Mouse (Mus musculus): Measurements from ENCODE around the gene Lyst.

The Lyst gene

DNA sequence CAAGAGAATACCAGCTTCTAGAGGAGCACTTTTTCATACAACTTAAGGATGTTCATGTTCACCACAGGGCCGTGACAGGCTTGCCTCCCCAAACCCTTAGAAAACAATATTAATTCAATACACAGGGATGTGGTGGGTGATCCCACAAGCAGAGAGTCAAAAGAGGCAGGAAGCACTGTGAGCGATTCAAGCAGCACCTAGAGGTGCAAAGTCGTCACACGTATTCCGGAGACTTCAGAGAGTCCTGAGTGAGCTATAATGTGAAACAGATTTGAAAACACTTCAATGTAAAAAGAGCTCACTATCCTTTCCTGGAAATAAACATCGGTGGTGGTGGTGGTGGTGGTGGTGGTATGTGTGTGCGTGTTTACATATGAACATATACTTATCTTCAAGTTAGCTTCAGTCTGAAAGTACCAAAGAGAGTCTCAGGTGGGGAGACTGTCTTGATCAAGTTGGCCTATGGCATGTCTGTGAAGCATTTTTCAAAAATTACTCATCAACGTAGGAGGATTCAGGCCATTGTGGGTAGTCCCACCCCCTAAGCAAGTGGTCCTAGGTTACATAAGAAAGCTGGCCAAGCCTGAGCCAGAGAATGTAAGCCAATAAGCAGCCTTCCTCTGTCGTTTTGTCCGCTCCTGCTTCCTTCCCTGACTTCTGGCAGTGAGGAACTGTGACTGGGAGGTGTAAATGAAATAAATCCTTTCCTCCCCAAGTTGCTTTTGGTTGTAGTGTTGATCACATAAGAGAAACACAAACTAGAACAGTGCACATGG, 17.9 kb upstream of the Lyst start:
- in situ Hi-C loops (cut with MboI; ENCODE audit: low pct_unique_long_range_greater_than_20kb in 1 of 2, low sequenced_read_pairs in 2 of 2, unreplicated experiment in 1 of 2), result no loop called here

DNA sequence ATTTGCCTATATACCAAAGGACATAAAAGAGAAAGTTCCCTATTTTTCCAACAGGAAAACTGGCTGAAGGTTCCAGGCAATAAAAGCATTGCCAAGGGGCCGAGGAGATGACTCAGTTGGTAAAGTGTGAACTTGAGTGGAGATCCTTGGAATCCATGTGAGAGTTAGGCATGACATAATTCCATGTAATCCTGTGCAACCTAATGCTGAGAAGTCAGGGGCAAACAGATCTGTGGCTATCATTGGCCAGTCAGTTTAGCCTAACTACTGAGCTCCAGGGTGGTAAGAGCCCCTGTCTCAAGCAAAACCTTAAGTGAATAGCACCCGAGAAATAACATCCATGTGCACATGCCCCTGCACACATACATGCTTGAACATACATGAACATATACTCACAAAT, 17.3 kb upstream of the Lyst start:
- in situ Hi-C loops (cut with MboI; ENCODE audit: low pct_unique_long_range_greater_than_20kb in 1 of 2, low sequenced_read_pairs in 2 of 2, unreplicated experiment in 1 of 2), result no loop called here

DNA sequence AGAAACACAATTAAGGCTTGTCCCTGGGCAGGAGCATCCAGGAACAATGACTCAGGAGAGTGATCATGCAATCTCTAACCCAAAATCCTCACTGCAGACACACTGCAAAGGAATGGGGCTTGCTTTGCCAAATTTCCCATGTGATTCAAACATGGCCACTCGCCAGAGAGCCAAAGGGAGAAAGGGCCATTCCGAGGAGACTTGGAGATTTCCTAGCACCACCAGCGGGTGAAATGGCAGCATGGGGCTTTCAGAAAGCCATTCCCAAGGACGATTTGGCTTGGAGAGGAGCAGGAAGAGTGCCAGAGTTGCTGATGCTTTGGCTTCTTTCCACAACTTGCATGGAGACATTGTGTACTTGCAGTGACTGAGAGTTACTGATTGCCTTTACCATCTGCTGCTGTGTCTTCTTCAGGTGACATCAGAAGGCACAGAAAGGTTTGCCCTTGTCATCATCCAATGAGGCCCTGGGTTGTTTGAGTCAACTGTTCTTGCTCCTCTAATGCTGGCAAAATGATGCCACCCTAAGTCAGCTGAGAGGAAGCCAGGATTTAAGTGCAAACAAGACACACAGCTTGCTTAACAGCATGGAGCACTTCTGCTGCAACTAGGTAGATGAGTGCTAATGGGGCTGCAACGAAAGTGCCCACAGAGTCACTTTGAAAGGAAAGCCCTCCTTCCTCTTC, 16.5 kb upstream of the Lyst start:
- in situ Hi-C loops (cut with MboI; ENCODE audit: low pct_unique_long_range_greater_than_20kb in 1 of 2, low sequenced_read_pairs in 2 of 2, unreplicated experiment in 1 of 2), result no loop called here

DNA sequence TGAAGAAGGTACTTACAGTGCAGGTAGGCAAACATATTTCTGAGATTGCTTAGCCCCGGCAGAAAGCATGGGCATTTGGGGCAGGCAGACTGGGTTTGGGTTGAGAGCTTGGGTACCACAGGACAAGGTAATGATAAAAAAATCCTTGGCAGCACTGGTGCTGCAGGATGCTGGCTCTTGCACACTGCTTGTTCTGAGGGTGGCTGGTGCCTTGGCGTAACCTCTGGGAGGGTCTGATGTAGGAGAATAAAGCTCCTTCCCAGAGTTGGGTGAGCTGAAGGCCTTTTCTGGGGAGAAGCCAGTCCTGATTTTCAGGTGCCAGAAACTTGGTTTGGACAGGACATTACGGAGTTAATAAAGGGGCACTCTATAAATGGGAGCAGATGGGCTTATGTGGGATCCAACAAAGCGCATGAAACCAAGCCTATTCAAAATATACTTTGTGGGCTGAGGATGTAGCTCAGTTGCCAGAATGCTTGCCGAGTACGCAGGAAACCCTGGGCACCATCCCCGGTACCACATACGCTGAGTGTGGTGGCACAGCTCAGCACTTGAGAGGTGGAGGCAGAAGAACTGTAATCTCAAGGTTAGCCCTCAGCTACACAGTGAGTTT, 15.8 kb upstream of the Lyst start:
- in situ Hi-C loops (cut with MboI; ENCODE audit: low pct_unique_long_range_greater_than_20kb in 1 of 2, low sequenced_read_pairs in 2 of 2, unreplicated experiment in 1 of 2), result no loop called here

DNA sequence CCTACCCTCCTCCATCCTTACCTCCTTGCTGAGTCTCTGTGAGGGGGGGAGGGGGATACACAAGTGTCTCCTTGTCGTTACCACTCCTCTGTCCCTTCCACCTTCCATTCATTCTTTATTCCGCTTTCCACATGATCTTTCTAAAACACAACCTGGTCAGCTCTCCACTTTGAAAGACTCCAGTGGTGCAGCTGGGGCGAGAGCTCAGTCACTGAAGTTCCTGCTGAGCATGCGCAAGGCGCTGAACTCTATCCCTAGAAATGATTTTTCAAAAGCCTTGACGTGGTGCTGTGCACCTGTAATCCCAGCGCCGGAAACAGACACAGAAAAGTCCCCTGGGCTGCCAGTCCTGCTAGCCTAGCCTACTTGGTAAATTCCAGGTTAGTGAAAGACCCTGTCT, 15.1 kb upstream of the Lyst start:
- in situ Hi-C loops (cut with MboI; ENCODE audit: low pct_unique_long_range_greater_than_20kb in 1 of 2, low sequenced_read_pairs in 2 of 2, unreplicated experiment in 1 of 2), result no loop called here

DNA sequence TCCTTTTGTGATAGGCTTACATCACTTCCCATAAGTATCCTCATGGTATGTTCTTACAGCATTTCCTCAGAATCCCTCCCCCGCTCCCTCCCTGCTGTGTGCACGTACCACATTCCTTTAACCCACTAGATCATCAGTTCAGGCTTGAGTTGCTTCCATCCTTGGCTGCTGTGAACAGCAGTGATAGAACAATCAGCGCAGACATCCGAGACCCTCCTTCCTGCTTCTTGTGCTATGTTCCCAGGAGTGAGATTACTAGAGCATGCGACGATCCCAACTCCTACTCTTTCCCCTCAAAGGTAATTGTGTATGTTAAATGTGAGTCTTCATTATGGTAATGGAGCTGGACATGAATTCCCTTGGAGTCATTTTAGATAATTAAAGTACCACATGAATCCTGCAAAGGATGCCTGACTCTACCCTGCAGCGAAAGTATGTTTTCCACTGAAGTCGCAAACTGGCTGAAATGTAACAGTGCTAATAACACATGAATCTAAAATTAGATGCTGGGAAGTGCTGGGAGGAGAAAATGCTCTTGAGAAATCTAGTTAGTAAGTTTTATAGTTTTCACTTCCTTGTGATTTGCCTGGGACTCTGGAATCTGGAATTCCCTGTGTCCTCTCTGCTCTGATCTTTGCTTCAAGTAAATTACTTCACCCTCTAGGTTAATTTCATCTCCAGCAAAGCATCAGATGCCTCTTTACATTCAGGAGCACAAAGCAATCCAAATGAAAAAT, 13.6 kb upstream of the Lyst start:
- in situ Hi-C loops (cut with MboI; ENCODE audit: low pct_unique_long_range_greater_than_20kb in 1 of 2, low sequenced_read_pairs in 2 of 2, unreplicated experiment in 1 of 2), result no loop called here

DNA sequence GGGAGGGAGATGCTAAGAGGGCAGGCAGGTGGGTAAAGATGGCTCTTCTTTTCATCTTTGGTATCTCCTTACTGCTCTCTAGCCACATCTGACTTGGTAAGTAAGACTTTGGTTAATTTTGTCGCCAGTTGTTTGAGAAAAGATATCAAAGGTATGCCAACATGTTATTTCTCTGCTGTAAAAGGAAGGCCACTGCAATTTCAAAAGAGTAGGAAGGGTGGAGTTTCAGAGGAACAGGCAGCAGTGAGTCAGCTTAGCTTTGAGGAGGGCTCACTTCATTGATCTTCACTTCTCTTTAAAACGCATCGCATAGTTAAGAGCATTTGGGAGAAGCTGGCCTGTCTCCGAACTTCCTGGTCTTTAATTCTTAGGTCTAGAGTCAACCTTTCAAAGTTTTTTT, 8.2 kb upstream of the Lyst start:
- in situ Hi-C loops (cut with MboI; ENCODE audit: low pct_unique_long_range_greater_than_20kb in 1 of 2, low sequenced_read_pairs in 2 of 2, unreplicated experiment in 1 of 2), result no loop called here

DNA sequence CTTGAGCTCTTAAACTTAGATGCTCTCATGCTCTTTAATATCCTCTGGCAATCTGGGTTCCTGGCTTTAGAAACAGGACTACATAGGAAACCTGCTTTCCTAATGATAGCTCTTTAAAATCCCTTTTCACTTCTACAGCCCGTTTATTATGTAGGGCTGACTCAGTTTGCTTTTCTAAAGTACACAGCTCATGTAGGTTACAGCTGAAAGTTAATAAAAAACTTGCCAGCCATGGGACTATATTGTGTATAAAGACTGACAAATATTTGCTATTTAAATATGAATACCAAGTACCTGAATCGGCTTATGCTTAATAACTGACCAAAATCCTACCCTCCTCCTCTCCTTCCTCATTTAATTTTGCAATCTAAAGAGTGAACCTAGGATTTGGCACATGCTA, 6.7 kb upstream of the Lyst start:
- in situ Hi-C loops (cut with MboI; ENCODE audit: low pct_unique_long_range_greater_than_20kb in 1 of 2, low sequenced_read_pairs in 2 of 2, unreplicated experiment in 1 of 2), result no loop called here

DNA sequence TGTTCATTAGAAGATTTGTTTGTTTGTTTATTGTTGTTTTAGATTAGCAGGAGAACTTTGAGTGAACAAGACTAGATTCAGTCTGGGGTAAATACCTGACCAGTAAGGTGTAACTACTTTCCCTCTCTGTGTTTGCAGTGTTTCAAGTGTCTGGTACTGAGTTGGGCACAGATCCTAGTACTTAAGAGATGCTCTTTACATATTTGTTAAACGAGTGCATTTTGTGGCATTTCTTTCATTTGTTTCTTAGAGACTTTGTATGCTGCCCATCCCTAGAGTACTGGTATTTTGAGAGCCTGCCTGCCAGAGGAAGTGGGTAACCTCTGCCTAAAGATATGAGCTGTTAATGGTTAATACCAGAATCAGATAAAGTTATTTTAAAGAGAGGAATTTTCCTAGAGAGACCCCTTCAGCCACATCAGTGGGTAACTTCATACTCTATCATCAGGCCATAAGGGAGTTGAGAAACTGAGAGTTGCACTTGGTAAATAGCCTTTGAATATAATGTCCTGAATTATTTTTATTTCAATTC, 2.5 kb upstream of the Lyst start:
- in situ Hi-C loops (cut with MboI; ENCODE audit: low pct_unique_long_range_greater_than_20kb in 1 of 2, low sequenced_read_pairs in 2 of 2, unreplicated experiment in 1 of 2), result no loop called here

DNA sequence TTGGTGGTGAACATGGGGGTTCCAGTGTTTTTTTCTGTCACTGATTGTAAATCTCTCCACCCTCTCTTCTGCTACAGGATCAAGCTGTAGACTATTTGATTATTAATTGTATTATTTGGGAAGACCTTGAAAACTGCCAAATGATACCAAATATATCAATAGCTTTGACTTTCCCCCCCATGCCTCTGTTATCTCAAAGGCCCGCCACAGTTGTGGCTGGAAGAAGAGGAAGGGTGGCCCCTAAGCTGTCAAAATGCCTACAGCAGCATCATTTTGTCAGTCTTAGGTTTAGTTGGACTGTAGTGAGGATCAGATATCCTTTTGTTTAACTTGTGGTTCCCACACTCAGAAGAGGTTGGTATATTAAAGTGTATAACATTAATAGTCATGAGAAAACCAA, 1.7 kb upstream of the Lyst start:
- in situ Hi-C loops (cut with MboI; ENCODE audit: low pct_unique_long_range_greater_than_20kb in 1 of 2, low sequenced_read_pairs in 2 of 2, unreplicated experiment in 1 of 2), result no loop called here

DNA sequence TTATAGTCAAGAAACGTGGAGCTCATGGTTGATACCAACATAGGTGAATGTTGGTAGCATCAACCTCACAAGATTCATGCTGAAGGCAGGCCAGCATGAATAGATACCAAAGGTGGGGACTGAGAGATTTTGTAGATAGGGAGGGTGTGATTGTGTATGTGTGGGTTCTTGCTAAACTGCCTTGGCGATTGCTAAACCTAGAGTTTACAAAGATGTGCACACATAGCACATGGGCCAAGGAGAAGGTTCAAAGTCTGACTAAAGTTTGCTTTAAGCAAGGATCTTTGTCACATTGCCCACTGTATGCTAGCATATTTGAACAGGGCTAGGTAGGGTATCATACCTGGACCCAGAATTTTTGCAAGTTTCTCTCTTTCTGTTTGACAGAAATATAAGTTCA, 1.2 kb upstream of the Lyst start:
- in situ Hi-C loops (cut with MboI; ENCODE audit: low pct_unique_long_range_greater_than_20kb in 1 of 2, low sequenced_read_pairs in 2 of 2, unreplicated experiment in 1 of 2), result no loop called here

DNA sequence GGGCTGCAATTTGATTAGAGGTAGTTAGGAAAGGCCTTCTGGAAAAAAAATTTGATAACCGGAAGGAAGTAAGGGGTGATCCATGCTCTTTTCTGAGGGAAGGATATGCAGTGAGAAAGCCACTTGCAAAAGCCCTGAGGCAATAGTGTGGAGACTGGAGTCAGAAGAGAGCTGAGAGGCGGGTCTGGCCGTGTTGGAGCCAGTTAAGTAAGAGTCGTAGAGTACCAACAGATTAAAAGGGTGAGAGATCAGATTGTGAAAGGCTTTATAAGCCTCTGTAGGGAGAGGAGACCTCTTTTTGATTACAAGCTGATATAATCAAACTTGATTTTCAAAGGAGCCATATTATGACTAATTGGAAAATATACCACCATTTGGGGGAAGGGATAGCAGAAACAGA, 1.7 kb downstream of the Lyst start:
- in situ Hi-C loops (cut with MboI; ENCODE audit: low pct_unique_long_range_greater_than_20kb in 1 of 2, low sequenced_read_pairs in 2 of 2, unreplicated experiment in 1 of 2), result no loop called here

DNA sequence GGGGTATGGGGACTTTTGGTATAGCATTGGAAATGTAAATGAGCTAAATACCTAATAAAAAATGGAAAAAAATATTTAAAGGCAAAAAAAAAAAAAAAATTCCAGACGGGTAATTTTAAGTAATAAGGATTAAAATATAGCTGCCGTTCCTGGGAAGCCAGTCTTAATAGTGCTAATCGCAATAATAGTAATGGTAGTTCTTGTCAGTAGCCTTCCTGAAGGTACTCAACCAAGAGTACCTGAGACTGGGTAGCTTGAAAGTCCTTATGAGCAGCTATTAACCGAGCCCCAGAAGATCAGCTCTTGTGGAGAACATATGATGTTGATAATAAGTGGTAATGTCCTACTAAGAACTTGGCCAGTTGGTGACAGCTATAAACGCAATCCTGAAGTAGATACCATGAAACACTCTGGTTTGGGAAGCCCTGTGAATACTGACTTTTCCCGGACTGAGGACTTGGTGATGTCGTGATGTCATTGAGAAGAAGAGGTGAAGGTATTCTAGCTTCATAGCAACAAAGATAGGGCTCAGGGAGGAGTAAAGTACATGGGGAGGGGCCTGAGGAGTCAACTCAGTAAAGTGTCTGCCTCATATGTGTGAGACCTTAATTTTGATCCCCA, 6.3 kb downstream of the Lyst start:
- in situ Hi-C loops (cut with MboI; ENCODE audit: low pct_unique_long_range_greater_than_20kb in 1 of 2, low sequenced_read_pairs in 2 of 2, unreplicated experiment in 1 of 2), result no loop called here

DNA sequence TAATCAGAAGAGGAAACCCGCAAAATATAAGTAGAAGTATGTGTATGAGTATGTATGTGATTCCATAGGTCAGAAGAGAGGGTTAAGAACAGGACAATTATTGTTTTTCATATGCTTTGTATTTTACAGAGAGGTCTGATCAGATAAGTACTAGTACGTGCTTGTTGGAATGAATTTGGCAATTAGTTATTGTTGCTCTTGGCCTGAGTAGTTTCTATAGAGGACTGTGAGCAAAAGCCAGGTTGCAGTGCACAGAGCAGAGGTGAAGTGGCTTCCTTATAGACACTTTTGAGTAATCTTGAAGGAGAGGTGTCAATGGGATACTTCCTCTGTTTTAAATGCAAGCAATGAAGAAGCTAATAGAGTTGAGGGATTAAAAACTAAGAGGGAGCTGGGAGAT, 7.7 kb downstream of the Lyst start:
- in situ Hi-C loops (cut with MboI; ENCODE audit: low pct_unique_long_range_greater_than_20kb in 1 of 2, low sequenced_read_pairs in 2 of 2, unreplicated experiment in 1 of 2), result no loop called here

DNA sequence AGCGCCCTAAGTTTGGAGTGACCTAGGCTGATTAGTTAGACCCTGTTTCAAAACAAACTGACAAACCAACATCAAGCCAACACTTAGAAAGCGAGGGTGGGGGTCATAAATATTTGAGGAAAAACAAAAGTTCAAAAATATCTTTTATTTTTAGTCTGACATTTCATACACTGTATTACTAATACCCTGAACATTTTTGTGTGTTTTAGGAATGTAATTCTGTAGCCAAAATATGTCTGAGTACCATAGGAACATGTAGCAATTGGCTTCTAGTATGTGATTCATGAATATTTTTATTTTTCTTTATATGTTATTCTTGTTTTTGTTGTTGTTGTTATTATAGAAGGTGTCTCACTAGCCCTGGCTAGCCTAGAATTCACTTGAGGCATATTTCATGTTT, 11.2 kb downstream of the Lyst start:
- in situ Hi-C loops (cut with MboI; ENCODE audit: low pct_unique_long_range_greater_than_20kb in 1 of 2, low sequenced_read_pairs in 2 of 2, unreplicated experiment in 1 of 2), result no loop called here

DNA sequence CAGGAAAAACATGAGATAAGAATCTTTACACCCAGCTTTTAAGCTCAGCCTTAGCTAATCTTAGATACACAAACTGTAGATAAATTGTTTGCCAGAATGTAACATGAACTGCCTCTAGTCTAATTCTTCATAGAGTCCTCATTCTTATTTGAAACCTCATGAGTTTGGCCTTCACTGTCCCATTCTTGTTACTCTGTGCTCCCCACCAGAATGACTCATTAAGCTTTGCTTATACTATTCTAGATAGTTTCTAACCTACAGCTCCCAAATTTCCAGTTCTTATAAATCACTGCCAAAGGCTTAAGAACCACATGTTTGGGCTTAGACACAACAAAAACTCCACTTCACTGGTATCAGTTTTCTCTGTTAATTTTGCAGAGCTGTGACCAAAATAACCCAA, 16.0 kb downstream of the Lyst start:
- in situ Hi-C loops (cut with MboI; ENCODE audit: low pct_unique_long_range_greater_than_20kb in 1 of 2, low sequenced_read_pairs in 2 of 2, unreplicated experiment in 1 of 2), result no loop called here

DNA sequence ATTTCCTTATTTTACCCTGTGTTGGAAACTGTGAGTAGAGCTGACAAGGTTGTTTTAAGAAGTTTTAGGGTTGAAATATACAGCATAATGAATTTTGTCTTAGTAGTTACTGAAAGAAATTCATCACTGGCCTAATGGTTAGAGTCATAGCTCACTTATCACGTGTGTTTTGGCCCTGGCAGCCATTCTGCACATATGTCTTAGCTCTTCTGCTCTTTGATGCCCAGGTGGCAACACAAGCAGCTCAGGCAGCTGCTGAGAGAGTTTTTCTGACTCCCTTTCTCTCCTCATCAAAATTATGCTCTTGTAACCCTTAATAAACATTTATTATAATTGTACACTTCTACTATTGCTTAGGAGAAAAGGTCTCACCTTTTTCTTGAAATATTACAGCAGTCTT, 18.1 kb downstream of the Lyst start:
- in situ Hi-C loops (cut with MboI; ENCODE audit: low pct_unique_long_range_greater_than_20kb in 1 of 2, low sequenced_read_pairs in 2 of 2, unreplicated experiment in 1 of 2), result no loop called here

DNA sequence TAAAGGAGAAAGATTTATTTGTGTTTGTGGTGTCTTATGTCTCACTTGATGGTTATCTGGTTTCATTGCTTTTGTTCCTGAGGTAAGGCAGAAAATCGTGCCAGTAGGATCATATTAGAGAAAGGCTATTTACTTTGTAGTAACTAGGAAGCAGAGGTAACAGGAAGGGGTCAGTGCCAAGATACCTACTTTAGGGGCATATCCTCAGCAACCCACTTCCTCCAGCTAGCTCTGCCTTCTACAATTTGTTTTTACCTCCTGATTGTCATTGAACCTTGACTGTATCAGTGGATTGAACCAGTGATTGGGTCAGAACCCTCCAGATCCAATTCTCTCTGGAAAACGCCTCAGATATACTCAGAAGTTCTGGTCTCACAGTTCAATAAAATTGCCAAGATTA, 19.5 kb downstream of the Lyst start:
- in situ Hi-C loops (cut with MboI; ENCODE audit: low pct_unique_long_range_greater_than_20kb in 1 of 2, low sequenced_read_pairs in 2 of 2, unreplicated experiment in 1 of 2), result no loop called here

DNA sequence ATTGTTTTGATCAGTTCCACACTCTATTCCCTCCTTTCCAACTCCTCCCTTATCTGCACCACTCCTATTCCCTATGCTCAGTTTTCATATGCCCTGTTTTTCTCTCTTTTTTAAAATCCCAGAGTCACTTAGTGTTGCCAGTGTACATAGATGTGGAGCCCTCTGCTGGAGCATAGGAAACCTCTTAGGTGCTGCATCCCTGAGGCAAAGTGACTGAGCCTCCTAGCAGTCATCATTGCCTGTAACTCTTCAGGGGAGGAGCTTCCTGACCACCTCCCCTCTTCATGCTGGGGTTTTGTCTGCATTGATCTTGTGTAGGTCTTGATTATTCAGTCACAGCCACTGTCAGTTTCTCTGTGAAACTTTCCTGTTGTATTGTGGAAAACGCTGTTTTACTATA, 22.7 kb downstream of the Lyst start:
- in situ Hi-C loops (cut with MboI; ENCODE audit: low pct_unique_long_range_greater_than_20kb in 1 of 2, low sequenced_read_pairs in 2 of 2, unreplicated experiment in 1 of 2), result no loop called here
